Mouse (Mus musculus) hindbrain, embryonic 14.5 days (tissue): ENCODE data around the gene Aldh1a1. TPM values are rescaled to one million over a fixed set of nuclear protein-coding genes. Genes with fewer than 3 reads are reported as not detected.

ENCODE experiments used
- ATAC-seq: fragments of 200-750 bp; cut with Nextera tagmentation; 2 replicates; pipeline ENCODE4 v1.8.0; 2017; ENCODE audit warnings: moderate number of reproducible peaks, mild to moderate bottlenecking, moderate TSS enrichment, moderate library complexity; ENCODE audit not compliant: low FRiP score
- DNase-seq: peaks from one replicate; pipeline ENCODE4 v3.0.0-alpha.2; 2015; ENCODE audit warnings: low spot score
- H3K27ac ChIP-seq: fragments of 300-500 bp; sonication (generic); 2 replicates; pipeline ENCODE4 v1.5.1; 2014; ENCODE audit warnings: mild to moderate bottlenecking, moderate library complexity
- H3K27me3 ChIP-seq: fragments of 300-500 bp; sonication (generic); 2 replicates; pipeline ENCODE4 v1.6.1; 2014; ENCODE audit warnings: mild to moderate bottlenecking, low read length, mixed read lengths; ENCODE audit not compliant: control insufficient read depth, insufficient read depth
- H3K36me3 ChIP-seq: fragments of 300-500 bp; sonication (generic); replicated peaks from 2 replicates; pipeline ENCODE4 v1.6.1; 2014; ENCODE audit not compliant: control insufficient read depth, insufficient read depth
- H3K4me1 ChIP-seq: fragments of 300-500 bp; sonication (generic); replicated peaks from 2 replicates; pipeline ENCODE4 v1.6.1; 2014; ENCODE audit warnings: antibody characterized with exemption, low read length, mixed read lengths; ENCODE audit not compliant: control insufficient read depth, insufficient read depth
- H3K4me2 ChIP-seq: fragments of 300-500 bp; sonication (generic); replicated peaks from 2 replicates; pipeline ENCODE4 v1.6.1; 2014; ENCODE audit warnings: mild to moderate bottlenecking, moderate library complexity
- H3K4me3 ChIP-seq: fragments of 300-500 bp; sonication (generic); replicated peaks from 2 replicates; pipeline ENCODE4 v1.5.1; 2014; ENCODE audit warnings: mild to moderate bottlenecking, low read length
- H3K9ac ChIP-seq: fragments of 300-500 bp; sonication (generic); 2 replicates; pipeline ENCODE4 v1.6.1; 2014
- H3K9me3 ChIP-seq: fragments of 300-500 bp; sonication (generic); 2 replicates; pipeline ENCODE4 v1.6.1; 2016; ENCODE audit warnings: low read length; ENCODE audit not compliant: control insufficient read depth
- WGBS: fragments of 180-500 bp; shearing (Covaris S2); extraction: QIAGEN DNeasy Blood & Tissue Kit; methylation state at CpG from one replicate; pipeline ENCODE4 v1.1.7; 2014; 5-methylcytosine and 5-hydroxymethylcytosine counted together
- polyA plus RNA-seq: library from polyadenylated mRNA; unstranded; fragments of >200 nt; fragmentation: Nextera tagmentation; extraction: Ambion mirVana; gene quantifications from 2 replicates; pipeline ENCODE4 v1.2.1, GENCODE M21; 2014

The Aldh1a1 gene
- 2.6 and 4.7 TPM in 2 replicates for polyA plus RNA-seq

- H3K4me2 ChIP-seq: no peak within 1 kb of the TSS
- no peaks in the 10 kb centered on the region for H3K4me1 ChIP-seq
- no peak for ATAC-seq
- no peaks in the 10 kb centered on the region for H3K36me3 ChIP-seq
- H3K4me3 ChIP-seq: no peak within 1 kb of the TSS
- H3K9me3 ChIP-seq: no peaks in the 10 kb centered on the region
- no peak within 1 kb of the TSS for H3K27ac ChIP-seq
- no peak for DNase-seq
- WGBS: 90% methylated on average over 2 of the region's 2 CpGs
- no peaks in the 10 kb centered on the region for H3K27me3 ChIP-seq
- H3K9ac ChIP-seq: no peak within 1 kb of the TSS
Observed at GRCm38 (mm10) chr19:20492491-20492890, at the start of gene Aldh1a1. TSS of gene Aldh1a1 (plus strand) at chr19:20492715.

DNA sequence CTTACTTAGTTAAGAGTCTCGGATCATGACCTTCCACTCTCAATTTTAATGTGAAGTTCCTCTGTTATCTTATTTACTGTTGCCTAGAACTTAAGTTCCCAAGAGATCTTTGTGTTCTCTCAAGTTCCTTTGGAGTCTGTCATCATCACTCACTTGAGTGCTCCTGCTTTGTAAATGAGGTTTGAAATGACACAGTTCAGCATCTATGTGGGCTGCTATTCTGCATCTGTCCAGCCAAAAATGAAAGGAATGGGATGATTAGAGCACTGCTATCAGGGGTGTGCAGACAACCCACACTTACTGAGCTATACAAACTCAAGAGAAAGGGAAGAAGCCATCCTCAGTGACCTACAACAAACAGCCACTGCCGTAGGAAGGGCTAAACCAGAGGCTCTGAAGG, 44.7 kb upstream of the Aldh1a1 start:
- WGBS: 88% methylated on average over 2 of the region's 2 CpGs
- no peaks in the 10 kb centered on the region for H3K9me3 ChIP-seq
- no peaks in the 10 kb centered on the region for H3K36me3 ChIP-seq
- H3K9ac ChIP-seq: no peak overlapping the region
- H3K4me3 ChIP-seq: no peak overlapping the region
- no peak overlapping the region for H3K4me2 ChIP-seq
- ATAC-seq (no peak), DNase-seq (no peak)
- no peaks in the 10 kb centered on the region for H3K4me1 ChIP-seq
- H3K27ac ChIP-seq: no peak overlapping the region
- no peaks in the 10 kb centered on the region for H3K27me3 ChIP-seq

DNA sequence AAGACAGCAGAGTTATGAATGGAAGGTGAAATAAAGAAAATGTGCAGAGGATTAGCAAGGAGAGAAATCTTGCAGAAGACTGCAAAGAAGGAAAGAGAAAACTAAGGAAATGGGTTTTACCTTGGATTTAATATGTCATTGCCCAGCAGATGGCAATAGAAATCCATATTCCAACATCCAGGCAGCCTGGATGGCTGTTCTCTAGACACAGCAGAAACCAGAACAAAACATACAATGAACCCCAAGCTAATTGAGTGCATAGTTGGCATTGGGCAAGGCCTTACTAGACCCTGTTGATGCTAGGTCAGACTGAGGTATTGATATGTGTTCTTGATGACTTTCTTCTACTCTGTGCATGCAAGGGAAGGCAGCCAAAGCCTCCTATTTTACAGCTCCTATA, 43.0 kb upstream of the Aldh1a1 start:
- ATAC-seq (peak; percentile 27; the same call in 1 of the 2 replicates), DNase-seq (peak; percentile 74)
- Histone ChIP-seq H3K36me3 (no peaks in the 10 kb centered on the region), H3K4me2 (no peak overlapping the region), H3K4me1 (no peaks in the 10 kb centered on the region), H3K27ac (no peak overlapping the region), H3K4me3 (no peak overlapping the region), H3K9ac (no peak overlapping the region), H3K9me3 (no peaks in the 10 kb centered on the region), H3K27me3 (no peaks in the 10 kb centered on the region)

GRCm38 (mm10) chr19:20451045-20451444, 41.5 kb upstream of the Aldh1a1 start:
- Histone ChIP-seq H3K4me2 (no peak overlapping the region), H3K4me1 (no peaks in the 10 kb centered on the region), H3K27ac (no peak overlapping the region), H3K9ac (no peak overlapping the region), H3K27me3 (no peaks in the 10 kb centered on the region), H3K36me3 (no peaks in the 10 kb centered on the region), H3K4me3 (no peak overlapping the region), H3K9me3 (no peaks in the 10 kb centered on the region)
- ATAC-seq (no peak), DNase-seq (no peak)
- WGBS: 88% methylated on average over 7 of the region's 7 CpGs

DNA sequence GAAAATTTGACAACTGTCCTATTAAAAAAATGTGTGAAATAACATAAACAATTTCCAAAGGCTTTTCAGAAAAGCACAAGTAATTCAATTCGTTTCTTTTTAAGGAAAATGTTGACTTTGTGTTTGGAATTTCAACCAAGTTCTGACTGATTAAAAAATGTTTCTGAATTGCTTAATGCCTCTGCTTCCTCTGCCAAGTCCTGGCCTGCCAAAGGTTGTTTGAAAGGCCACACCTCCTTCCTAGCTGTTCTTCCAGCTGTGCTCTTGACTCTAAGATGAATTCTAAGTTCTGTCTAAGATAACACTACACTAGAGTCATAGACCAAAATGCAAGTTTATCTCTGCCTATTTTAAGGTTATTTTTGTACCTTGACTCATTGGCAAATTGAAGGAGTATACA, 8.0 kb upstream of the Aldh1a1 start:
- Histone ChIP-seq H3K27ac (no peak overlapping the region), H3K4me3 (no peak overlapping the region), H3K9me3 (no peaks in the 10 kb centered on the region), H3K27me3 (no peaks in the 10 kb centered on the region), H3K9ac (no peak overlapping the region), H3K4me1 (no peaks in the 10 kb centered on the region), H3K36me3 (no peaks in the 10 kb centered on the region), H3K4me2 (no peak overlapping the region)
- ATAC-seq (no peak), DNase-seq (no peak)
- 86% methylated on average over 1 of the region's 1 CpGs for WGBS

GRCm38 (mm10) chr19:20491950-20492349, 565 bp upstream of the Aldh1a1 start:
- H3K4me2 ChIP-seq: no peak overlapping the region
- no peaks in the 10 kb centered on the region for H3K9me3 ChIP-seq
- H3K27me3 ChIP-seq: no peaks in the 10 kb centered on the region
- no peak for DNase-seq
- H3K9ac ChIP-seq: no peak overlapping the region
- no peaks in the 10 kb centered on the region for H3K4me1 ChIP-seq
- H3K27ac ChIP-seq: no peak overlapping the region
- ATAC-seq: no peak
- 69% methylated on average over 4 of the region's 4 CpGs for WGBS
- H3K4me3 ChIP-seq: no peak overlapping the region
- no peaks in the 10 kb centered on the region for H3K36me3 ChIP-seq

GRCm38 (mm10) chr19:20496476-20496875, 4.0 kb downstream of the Aldh1a1 start:
- Histone ChIP-seq H3K27ac (no peak overlapping the region), H3K4me3 (no peak overlapping the region), H3K27me3 (no peaks in the 10 kb centered on the region), H3K36me3 (no peaks in the 10 kb centered on the region), H3K9me3 (no peaks in the 10 kb centered on the region), H3K4me1 (no peaks in the 10 kb centered on the region), H3K9ac (no peak overlapping the region), H3K4me2 (no peak overlapping the region)
- ATAC-seq: no peak
- no peak for DNase-seq

DNA sequence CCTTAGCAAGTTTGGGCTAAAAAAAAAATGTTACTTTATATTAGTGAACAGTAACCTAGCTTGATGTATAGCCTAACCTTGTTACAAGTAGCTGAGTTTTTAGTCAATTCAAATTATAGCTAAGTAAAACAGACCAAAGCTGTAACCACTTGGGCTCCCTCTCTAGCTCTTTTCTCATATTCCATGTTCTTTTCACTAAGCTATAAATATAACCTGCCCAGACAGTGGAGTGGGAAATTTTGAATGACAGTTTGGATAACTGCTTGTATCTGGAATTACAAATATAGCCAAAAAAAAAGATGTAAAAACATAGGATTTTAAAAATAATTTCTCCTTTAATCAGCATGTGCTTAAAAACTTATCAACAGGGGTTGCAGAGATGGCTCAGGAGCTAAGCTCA, 12.8 kb downstream of the Aldh1a1 start:
- ATAC-seq: no peak
- Histone ChIP-seq H3K4me1 (no peaks in the 10 kb centered on the region), H3K9ac (no peak overlapping the region), H3K4me2 (no peak overlapping the region), H3K9me3 (no peaks in the 10 kb centered on the region), H3K4me3 (no peak overlapping the region), H3K27ac (no peak overlapping the region), H3K36me3 (no peaks in the 10 kb centered on the region), H3K27me3 (no peaks in the 10 kb centered on the region)
- no peak for DNase-seq

GRCm38 (mm10) chr19:20506936-20507615, 14.6 kb downstream of the Aldh1a1 start:
- Histone ChIP-seq H3K9me3 (no peaks in the 10 kb centered on the region), H3K27ac (no peak overlapping the region), H3K9ac (no peak overlapping the region), H3K4me3 (no peak overlapping the region), H3K36me3 (no peaks in the 10 kb centered on the region), H3K4me2 (no peak overlapping the region), H3K4me1 (no peaks in the 10 kb centered on the region), H3K27me3 (no peaks in the 10 kb centered on the region)
- no peak for ATAC-seq
- 8% methylated on average over 9 of the region's 9 CpGs for WGBS
- no peak for DNase-seq

- no peaks in the 10 kb centered on the region for H3K9me3 ChIP-seq
- no peaks in the 10 kb centered on the region for H3K36me3 ChIP-seq
- 18% methylated on average over 4 of the region's 4 CpGs for WGBS
- no peak for DNase-seq
- H3K27me3 ChIP-seq: no peaks in the 10 kb centered on the region
- H3K27ac ChIP-seq: no peak overlapping the region
- H3K4me1 ChIP-seq: no peaks in the 10 kb centered on the region
- no peak overlapping the region for H3K9ac ChIP-seq
- no peak overlapping the region for H3K4me3 ChIP-seq
- no peak for ATAC-seq
- H3K4me2 ChIP-seq: no peak overlapping the region
Observed at GRCm38 (mm10) chr19:20508609-20509008, 16.1 kb downstream of the Aldh1a1 start.
